Mouse (Mus musculus): ENCODE measurements around the gene Otop2. TPM values are rescaled to one million over a fixed set of nuclear protein-coding genes. Genes with fewer than 3 reads are reported as not detected.
A peak's percentile ranks its signal among the peaks of the same experiment; 100 is the strongest.

The Otop2 gene
- polyA plus RNA-seq, 1 experiment from 2014 or later = not detected

- Histone ChIP-seq H3K27me3 (replicated peaks) (peaks cover 7% of the 10 kb centered on the region; the same call in 1 of the 2 replicates), H3K4me1 (peaks cover 23% of the 10 kb centered on the region), H3K27ac (replicated peaks) (peak within 1 kb of the TSS; percentile 89), H3K9me3 (no peaks in the 10 kb centered on the region), H3K36me3 (no peaks in the 10 kb centered on the region), H3K4me2 (peak within 1 kb of the TSS; percentile 96), H3K9ac (peak within 1 kb of the TSS; percentile 91), H3K4me3 (peak within 1 kb of the TSS; percentile 70)
- WGBS = under 1% methylated on average over 42 of the region's 42 CpGs
- ATAC-seq (ENCODE audit: extremely low read depth, insufficient number of reproducible peaks, low FRiP score, low TSS enrichment) = peak; percentile 92
Measured at GRCm38 (mm10) chr11:115276780-115277603, 30.0 kb upstream of the Otop2 start, which contains the start of gene Fdxr. Gene Fdxr, minus strand, starts transcription at chr11:115277050.

DNA sequence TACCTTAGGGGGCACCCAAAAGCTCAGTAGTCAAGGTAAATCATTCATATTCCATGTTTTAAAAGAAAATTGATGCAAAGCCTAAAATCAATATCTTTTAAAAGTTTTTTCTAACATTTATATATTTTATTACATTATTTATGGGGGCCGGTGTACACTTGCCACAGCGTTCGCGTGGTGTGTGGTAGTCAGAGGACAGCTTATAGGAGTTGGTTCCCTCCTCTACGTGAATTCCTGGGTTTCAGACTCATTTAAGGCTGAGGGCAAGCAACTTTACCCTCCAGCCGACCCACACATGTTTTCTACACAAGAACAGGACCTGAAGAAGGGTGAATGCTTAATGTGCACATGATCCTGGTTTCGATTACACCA lies 29.4 kb upstream of the Otop2 start:
- H3K27me3 ChIP-seq (replicated peaks) = peaks cover 1% of the 10 kb centered on the region; the same call in 1 of the 2 replicates
- ATAC-seq (ENCODE audit: extremely low read depth, insufficient number of reproducible peaks, low FRiP score, low TSS enrichment) = no peak
- peak overlapping the region; percentile 80 for H3K4me2 ChIP-seq
- no peaks in the 10 kb centered on the region for H3K36me3 ChIP-seq
- H3K27ac ChIP-seq (replicated peaks) = peak overlapping the region; percentile 87
- peaks cover 28% of the 10 kb centered on the region for H3K4me1 ChIP-seq
- H3K9ac ChIP-seq = peak overlapping the region; percentile 83
- peak overlapping the region; percentile 70 for H3K4me3 ChIP-seq
- WGBS = 20% methylated on average over 7 of the region's 7 CpGs
- no peaks in the 10 kb centered on the region for H3K9me3 ChIP-seq

DNA sequence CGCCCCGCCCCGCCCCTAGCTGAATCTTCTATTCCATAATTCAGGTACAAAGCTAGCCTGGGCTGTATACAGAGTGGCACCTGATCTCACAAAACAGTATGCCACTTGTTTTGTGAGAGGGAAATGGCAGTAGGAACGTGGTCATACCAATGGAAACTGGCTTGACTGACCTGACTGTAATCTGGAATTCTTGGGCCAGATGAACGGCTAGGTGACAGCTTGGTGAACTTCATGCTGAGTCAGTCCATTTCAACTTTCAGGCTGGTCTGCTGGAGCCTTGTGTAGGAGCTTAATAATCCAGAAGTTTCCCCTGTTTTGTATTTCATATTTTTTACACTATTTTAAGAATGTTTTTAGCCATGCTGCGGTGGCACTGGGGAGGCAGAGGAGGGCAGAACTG lies 28.8 kb upstream of the Otop2 start:
- Histone ChIP-seq H3K9ac (peak overlapping the region; percentile 83), H3K4me3 (peak overlapping the region; percentile 70), H3K36me3 (no peaks in the 10 kb centered on the region)

DNA sequence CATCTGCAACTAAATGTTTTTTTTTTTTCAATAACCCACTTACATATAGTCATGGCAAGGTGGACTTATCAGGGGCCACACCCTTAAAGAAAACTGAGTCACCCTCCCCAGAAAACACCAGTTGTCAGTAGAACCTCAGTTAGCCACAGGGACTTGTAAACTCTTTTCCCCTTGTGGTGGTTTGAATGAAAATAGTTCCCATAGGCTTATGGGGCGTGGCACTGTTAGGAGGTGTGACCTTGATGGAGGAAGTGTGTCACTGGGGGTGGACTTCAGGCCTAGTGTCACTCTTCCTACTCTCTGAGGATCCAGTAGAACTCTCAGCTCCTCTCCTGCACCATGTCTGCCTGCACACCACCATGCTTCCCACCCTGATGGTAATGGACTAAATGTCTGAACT lies 27.2 kb upstream of the Otop2 start:
- Histone ChIP-seq H3K27me3 (replicated peaks) (no peaks in the 10 kb centered on the region), H3K27ac (replicated peaks) (no peak overlapping the region), H3K9ac (no peak overlapping the region), H3K4me2 (no peak overlapping the region), H3K4me3 (no peak overlapping the region), H3K9me3 (no peaks in the 10 kb centered on the region), H3K36me3 (no peaks in the 10 kb centered on the region), H3K4me1 (peaks cover 34% of the 10 kb centered on the region)
- ATAC-seq (ENCODE audit: extremely low read depth, insufficient number of reproducible peaks, low FRiP score, low TSS enrichment) = no peak
- WGBS = 53% methylated on average over 1 of the region's 1 CpGs

More for the DNA sequence above, 28.8 kb upstream of the Otop2 start:
- peaks cover 32% of the 10 kb centered on the region for H3K4me1 ChIP-seq
- no peaks in the 10 kb centered on the region for H3K27me3 ChIP-seq (replicated peaks)
- peak overlapping the region; percentile 80 for H3K4me2 ChIP-seq
- WGBS = 58% methylated on average over 6 of the region's 6 CpGs
- no peaks in the 10 kb centered on the region for H3K9me3 ChIP-seq
- no peak for ATAC-seq (ENCODE audit: extremely low read depth, insufficient number of reproducible peaks, low FRiP score, low TSS enrichment)
- H3K27ac ChIP-seq (replicated peaks) = no peak overlapping the region

GRCm38 (mm10) chr11:115282295-115282694 lies 24.7 kb upstream of the Otop2 start:
- Histone ChIP-seq H3K27ac (replicated peaks) (no peak overlapping the region), H3K4me1 (peaks cover 21% of the 10 kb centered on the region), H3K9me3 (no peaks in the 10 kb centered on the region), H3K9ac (no peak overlapping the region), H3K27me3 (replicated peaks) (no peaks in the 10 kb centered on the region; the same call in 1 of the 2 replicates), H3K4me2 (no peak overlapping the region), H3K4me3 (no peak overlapping the region), H3K36me3 (no peaks in the 10 kb centered on the region)
- ATAC-seq (ENCODE audit: extremely low read depth, insufficient number of reproducible peaks, low FRiP score, low TSS enrichment) = no peak
- WGBS = 58% methylated on average over 8 of the region's 8 CpGs

DNA sequence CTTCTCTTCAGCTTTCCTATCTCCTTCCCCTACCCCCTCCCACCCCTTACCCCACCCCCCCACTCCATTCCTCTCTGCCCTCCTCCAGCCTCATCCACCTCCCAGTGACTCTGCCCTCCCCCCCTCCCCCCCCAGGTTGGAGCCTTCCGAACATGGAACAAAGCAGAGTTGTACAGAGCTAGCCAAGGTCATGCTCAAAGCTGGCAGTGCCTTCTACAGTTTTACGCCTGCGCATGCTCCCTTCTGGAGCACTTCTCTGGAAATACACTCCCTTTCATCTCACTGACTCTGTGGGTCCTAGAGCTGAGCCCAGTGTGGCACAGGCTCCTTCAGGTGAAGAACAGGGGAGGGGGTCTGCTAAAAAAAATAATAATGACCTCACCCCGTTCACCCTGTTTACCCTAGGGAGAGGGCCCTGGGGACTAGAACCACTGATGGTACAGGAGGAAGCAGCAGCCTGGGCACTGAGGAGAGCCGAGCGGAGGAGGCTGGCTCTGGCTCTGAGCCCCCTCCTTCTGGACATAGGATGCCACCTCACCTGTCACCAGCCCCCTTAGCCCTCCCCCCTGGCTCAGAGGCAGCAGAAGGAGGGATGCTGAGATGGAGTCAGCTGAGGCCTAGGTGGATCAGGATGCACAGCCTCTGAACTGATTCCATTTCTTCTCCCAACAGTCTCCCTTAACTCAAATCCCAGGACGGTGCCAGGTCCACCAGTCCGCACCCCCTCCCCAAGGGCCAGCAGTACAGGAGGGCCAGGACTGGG lies 24.1 kb upstream of the Otop2 start:
- H3K27ac ChIP-seq (replicated peaks) = 0 out of 2 replicates have a peak overlapping the region, but pooled peaks have one; percentile 12
- no peak for ATAC-seq (ENCODE audit: extremely low read depth, insufficient number of reproducible peaks, low FRiP score, low TSS enrichment)
- H3K36me3 ChIP-seq = no peaks in the 10 kb centered on the region
- H3K4me3 ChIP-seq = no peak overlapping the region
- H3K27me3 ChIP-seq (replicated peaks) = no peaks in the 10 kb centered on the region; the same call in 1 of the 2 replicates
- 76% methylated on average over 8 of the region's 8 CpGs for WGBS
- no peaks in the 10 kb centered on the region for H3K9me3 ChIP-seq
- no peak overlapping the region for H3K9ac ChIP-seq
- H3K4me2 ChIP-seq = no peak overlapping the region
- H3K4me1 ChIP-seq = peaks cover 17% of the 10 kb centered on the region

DNA sequence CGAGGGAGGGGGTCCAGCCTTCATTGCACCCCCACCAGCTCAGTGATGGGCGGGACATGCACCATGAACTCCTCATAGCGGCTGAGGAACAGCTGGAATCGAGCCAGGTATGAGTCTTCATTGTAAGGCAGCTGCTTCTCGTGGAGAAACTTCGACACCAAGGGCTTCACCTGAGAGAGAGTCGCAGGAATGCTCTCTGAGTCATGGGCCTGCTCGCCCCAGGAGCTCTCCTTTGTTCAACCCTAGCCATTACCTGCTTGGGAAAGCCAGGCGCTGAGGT lies 23.5 kb upstream of the Otop2 start:
- Histone ChIP-seq H3K27ac (replicated peaks) (0 out of 2 replicates have a peak overlapping the region, but pooled peaks have one; percentile 12), H3K4me1 (peaks cover 13% of the 10 kb centered on the region; the same call in 1 of the 2 replicates), H3K4me2 (no peak overlapping the region), H3K9me3 (no peaks in the 10 kb centered on the region), H3K4me3 (no peak overlapping the region), H3K36me3 (no peaks in the 10 kb centered on the region), H3K9ac (no peak overlapping the region), H3K27me3 (replicated peaks) (no peaks in the 10 kb centered on the region; the same call in 1 of the 2 replicates)
- 62% methylated on average over 9 of the region's 9 CpGs for WGBS
- no peak for ATAC-seq (ENCODE audit: extremely low read depth, insufficient number of reproducible peaks, low FRiP score, low TSS enrichment)

GRCm38 (mm10) chr11:115283891-115284620 lies 22.9 kb upstream of the Otop2 start:
- no peaks in the 10 kb centered on the region; the same call in 1 of the 2 replicates for H3K27me3 ChIP-seq (replicated peaks)
- H3K4me2 ChIP-seq = no peak overlapping the region
- 79% methylated on average over 12 of the region's 12 CpGs for WGBS
- H3K36me3 ChIP-seq = no peaks in the 10 kb centered on the region
- no peak overlapping the region for H3K4me3 ChIP-seq
- H3K27ac ChIP-seq (replicated peaks) = no peak overlapping the region
- no peaks in the 10 kb centered on the region for H3K9me3 ChIP-seq
- no peak overlapping the region for H3K9ac ChIP-seq
- H3K4me1 ChIP-seq = peaks cover 13% of the 10 kb centered on the region; the same call in 1 of the 2 replicates
- no peak for ATAC-seq (ENCODE audit: extremely low read depth, insufficient number of reproducible peaks, low FRiP score, low TSS enrichment)

DNA sequence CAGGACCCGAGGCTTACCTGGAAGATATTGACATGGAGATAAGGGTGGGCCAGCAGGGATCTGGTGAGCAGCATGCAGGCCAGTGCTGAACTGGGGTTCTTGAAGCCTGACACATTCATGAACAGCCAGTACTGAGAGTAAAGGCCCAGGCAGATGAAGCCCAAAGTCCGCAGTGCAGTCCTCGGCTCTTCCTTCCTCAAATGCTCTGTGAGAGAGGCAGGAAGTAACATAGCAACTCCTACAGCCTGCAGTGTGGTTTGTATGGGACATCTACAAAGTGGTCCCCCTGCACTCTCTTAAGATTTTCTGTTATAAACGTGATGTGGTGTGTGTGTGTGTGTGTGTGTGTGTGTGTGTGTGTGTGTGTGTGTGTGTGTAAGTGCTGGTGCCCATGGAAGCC lies 21.7 kb upstream of the Otop2 start:
- H3K4me1 ChIP-seq = peaks cover 16% of the 10 kb centered on the region; the same call in 1 of the 2 replicates
- 45% methylated on average over 4 of the region's 4 CpGs for WGBS
- ATAC-seq (ENCODE audit: extremely low read depth, insufficient number of reproducible peaks, low FRiP score, low TSS enrichment) = no peak
- H3K27me3 ChIP-seq (replicated peaks) = no peaks in the 10 kb centered on the region; the same call in 1 of the 2 replicates
- no peak overlapping the region for H3K4me3 ChIP-seq
- no peaks in the 10 kb centered on the region for H3K36me3 ChIP-seq
- no peak overlapping the region for H3K9ac ChIP-seq
- H3K9me3 ChIP-seq = no peaks in the 10 kb centered on the region
- H3K27ac ChIP-seq (replicated peaks) = no peak overlapping the region
- no peak overlapping the region for H3K4me2 ChIP-seq

- Histone ChIP-seq H3K27ac (replicated peaks) (no peak overlapping the region), H3K4me2 (no peak overlapping the region), H3K36me3 (no peaks in the 10 kb centered on the region), H3K4me3 (no peak overlapping the region), H3K9ac (no peak overlapping the region), H3K4me1 (peaks cover 21% of the 10 kb centered on the region; the same call in 1 of the 2 replicates), H3K9me3 (no peaks in the 10 kb centered on the region), H3K27me3 (replicated peaks) (no peaks in the 10 kb centered on the region; the same call in 1 of the 2 replicates)
- ATAC-seq (ENCODE audit: extremely low read depth, insufficient number of reproducible peaks, low FRiP score, low TSS enrichment) = no peak
- WGBS = 66% methylated on average over 19 of the region's 19 CpGs
Measured at GRCm38 (mm10) chr11:115286201-115286993, 20.6 kb upstream of the Otop2 start.
